Mouse (Mus musculus): ENCODE measurements at regions not wholly inside any gene's neighbourhood (a gene's known extent, or its start where the extent isn't known, plus 50 kb on each side); places are given as distances from the start of the nearest gene placed in this dataset.

GRCm38 (mm10) chr7:51722420-51722819 lies 100.6 kb downstream of the Slc17a6 start:
- no peak for TF ChIP-seq CTCF (IDR thresholded peaks at IDR 0.05; ENCODE audit: low read depth)
- H3K27ac ChIP-seq = no peak overlapping the region
- 61% methylated on average over 5 of the region's 5 CpGs for WGBS
- H3K27me3 ChIP-seq (ENCODE audit: insufficient read depth, low read length) = no peaks in the 10 kb centered on the region
- no peak for DNase-seq (ENCODE audit: low spot score)
- no peaks in the 10 kb centered on the region for H3K4me1 ChIP-seq (ENCODE audit: insufficient read depth, low read length)
- no peaks in the 10 kb centered on the region for H3K36me3 ChIP-seq (ENCODE audit: insufficient read depth, low read length)
- ATAC-seq = no peak
- H3K4me3 ChIP-seq (ENCODE audit: low read length) = no peak overlapping the region
- H3K9me3 ChIP-seq (ENCODE audit: low read length) = no peaks in the 10 kb centered on the region
- no peak overlapping the region for H3K4me2 ChIP-seq (ENCODE audit: low read depth, low read length)
- H3K9ac ChIP-seq (replicated peaks; ENCODE audit: low read length) = no peak overlapping the region

GRCm38 (mm10) chr7:51723955-51724354 lies 102.1 kb downstream of the Slc17a6 start:
- H3K36me3 ChIP-seq (ENCODE audit: insufficient read depth, low read length) = no peaks in the 10 kb centered on the region
- no peak for DNase-seq (ENCODE audit: low spot score)
- 82% methylated on average over 5 of the region's 5 CpGs for WGBS

GRCm38 (mm10) chr7:51736285-51736684 lies 114.5 kb downstream of the Slc17a6 start:
- no peak for DNase-seq (ENCODE audit: low spot score)
- Histone ChIP-seq H3K36me3 (ENCODE audit: insufficient read depth, low read length) (no peaks in the 10 kb centered on the region), H3K27ac (peak overlapping the region; percentile 32; the same call in 1 of the 2 replicates), H3K27me3 (ENCODE audit: insufficient read depth, low read length) (no peaks in the 10 kb centered on the region), H3K4me2 (ENCODE audit: low read depth, low read length) (no peak overlapping the region), H3K4me3 (ENCODE audit: low read length) (no peak overlapping the region), H3K4me1 (ENCODE audit: insufficient read depth, low read length) (no peaks in the 10 kb centered on the region), H3K9ac (replicated peaks; ENCODE audit: low read length) (no peak overlapping the region), H3K9me3 (ENCODE audit: low read length) (no peaks in the 10 kb centered on the region)
- 48% methylated on average over 2 of the region's 2 CpGs for WGBS
- 0 out of 2 replicates have a peak, but pooled peaks have one; percentile 24 for ATAC-seq
- no peak for TF ChIP-seq CTCF (IDR thresholded peaks at IDR 0.05; ENCODE audit: low read depth)

More at GRCm38 (mm10) chr7:51723955-51724354, 102.1 kb downstream of the Slc17a6 start:
- no peak overlapping the region for H3K4me3 ChIP-seq (ENCODE audit: low read length)
- TF ChIP-seq CTCF (IDR thresholded peaks at IDR 0.05; ENCODE audit: low read depth) = no peak
- H3K9ac ChIP-seq (replicated peaks; ENCODE audit: low read length) = no peak overlapping the region
- no peaks in the 10 kb centered on the region for H3K27me3 ChIP-seq (ENCODE audit: insufficient read depth, low read length)
- H3K4me1 ChIP-seq (ENCODE audit: insufficient read depth, low read length) = no peaks in the 10 kb centered on the region
- H3K27ac ChIP-seq = no peak overlapping the region
- H3K9me3 ChIP-seq (ENCODE audit: low read length) = no peaks in the 10 kb centered on the region
- no peak for ATAC-seq
- H3K4me2 ChIP-seq (ENCODE audit: low read depth, low read length) = no peak overlapping the region

- Histone ChIP-seq H3K4me1 (ENCODE audit: insufficient read depth, low read length) (no peaks in the 10 kb centered on the region), H3K27me3 (ENCODE audit: insufficient read depth, low read length) (no peaks in the 10 kb centered on the region), H3K27ac (no peak overlapping the region), H3K4me2 (ENCODE audit: low read depth, low read length) (no peak overlapping the region), H3K9ac (replicated peaks; ENCODE audit: low read length) (no peak overlapping the region), H3K9me3 (ENCODE audit: low read length) (no peaks in the 10 kb centered on the region), H3K36me3 (ENCODE audit: insufficient read depth, low read length) (no peaks in the 10 kb centered on the region), H3K4me3 (ENCODE audit: low read length) (no peak overlapping the region)
- ATAC-seq (no peak), DNase-seq (ENCODE audit: low spot score) (no peak)
- WGBS = 55% methylated on average over 5 of the region's 5 CpGs
- TF ChIP-seq CTCF (IDR thresholded peaks at IDR 0.05; ENCODE audit: low read depth) = no peak
These were observed 117.8 kb downstream of the Slc17a6 start for GRCm38 (mm10) chr7:51739590-51739989.

- Histone ChIP-seq H3K27me3 (ENCODE audit: insufficient read depth, low read length) (no peaks in the 10 kb centered on the region), H3K4me3 (ENCODE audit: low read length) (no peak overlapping the region), H3K36me3 (ENCODE audit: insufficient read depth, low read length) (no peaks in the 10 kb centered on the region), H3K9ac (replicated peaks; ENCODE audit: low read length) (no peak overlapping the region), H3K9me3 (ENCODE audit: low read length) (no peaks in the 10 kb centered on the region), H3K4me2 (ENCODE audit: low read depth, low read length) (no peak overlapping the region), H3K27ac (no peak overlapping the region), H3K4me1 (ENCODE audit: insufficient read depth, low read length) (no peaks in the 10 kb centered on the region)
- DNase-seq (ENCODE audit: low spot score) = no peak
- no peak for ATAC-seq
- TF ChIP-seq CTCF (IDR thresholded peaks at IDR 0.05; ENCODE audit: low read depth) = no peak
- 83% methylated on average over 5 of the region's 5 CpGs for WGBS
These were observed 119.1 kb downstream of the Slc17a6 start for GRCm38 (mm10) chr7:51740928-51741327.

- no peak overlapping the region for H3K4me3 ChIP-seq (ENCODE audit: low read length)
- no peaks in the 10 kb centered on the region for H3K36me3 ChIP-seq (ENCODE audit: insufficient read depth, low read length)
- no peak overlapping the region for H3K27ac ChIP-seq
- no peaks in the 10 kb centered on the region for H3K4me1 ChIP-seq (ENCODE audit: insufficient read depth, low read length)
- 82% methylated on average over 2 of the region's 2 CpGs for WGBS
- no peaks in the 10 kb centered on the region for H3K9me3 ChIP-seq (ENCODE audit: low read length)
- ATAC-seq (no peak), DNase-seq (ENCODE audit: low spot score) (peak; percentile 3)
- no peak overlapping the region for H3K9ac ChIP-seq (replicated peaks; ENCODE audit: low read length)
- H3K27me3 ChIP-seq (ENCODE audit: insufficient read depth, low read length) = no peaks in the 10 kb centered on the region
- TF ChIP-seq CTCF (IDR thresholded peaks at IDR 0.05; ENCODE audit: low read depth) = no peak
- H3K4me2 ChIP-seq (ENCODE audit: low read depth, low read length) = no peak overlapping the region
These were observed 119.1 kb upstream of the Gas2 start for GRCm38 (mm10) chr7:51742720-51743119.

- DNase-seq (ENCODE audit: low spot score) = no peak
- H3K4me2 ChIP-seq (ENCODE audit: low read depth, low read length) = no peak overlapping the region
- no peak overlapping the region for H3K9ac ChIP-seq (replicated peaks; ENCODE audit: low read length)
- TF ChIP-seq CTCF (IDR thresholded peaks at IDR 0.05; ENCODE audit: low read depth) = no peak
- whole genome bisulfite sequencing = 66% methylated on average over 3 of the region's 3 CpGs
- H3K9me3 ChIP-seq (ENCODE audit: low read length) = no peaks in the 10 kb centered on the region
- H3K4me1 ChIP-seq (ENCODE audit: insufficient read depth, low read length) = no peaks in the 10 kb centered on the region; the same call in 1 of the 2 replicates
- H3K4me3 ChIP-seq (ENCODE audit: low read length) = no peak overlapping the region
- H3K36me3 ChIP-seq (ENCODE audit: insufficient read depth, low read length) = no peaks in the 10 kb centered on the region
- H3K27me3 ChIP-seq (ENCODE audit: insufficient read depth, low read length) = no peaks in the 10 kb centered on the region
- no peak overlapping the region for H3K27ac ChIP-seq
- no peak for ATAC-seq
These were observed 116.2 kb upstream of the Gas2 start for GRCm38 (mm10) chr7:51745598-51745997.

Data from hindbrain, postnatal 0 days (tissue).